Mouse (Mus musculus) forebrain, embryonic 16.5 days (tissue): Measurements from ENCODE around the gene Cela3a. TPM values are rescaled to one million over a fixed set of nuclear protein-coding genes. Genes with fewer than 3 reads are reported as not detected.

Source experiments
- ATAC-seq: fragments of 200-750 bp; cut with Nextera tagmentation; 2 replicates; pipeline ENCODE4 v1.8.0; 2017; ENCODE audit warnings: mild to moderate bottlenecking, moderate library complexity
- H3K27ac ChIP-seq: fragments of 300-500 bp; sonication (generic); 2 replicates; pipeline ENCODE4 v1.5.1; 2014; ENCODE audit warnings: low read length, control low read depth
- H3K27me3 ChIP-seq: fragments of 300-500 bp; sonication (generic); replicated peaks from 2 replicates; pipeline ENCODE4 v1.6.1; 2014; ENCODE audit warnings: low read length; ENCODE audit not compliant: control insufficient read depth, insufficient read depth
- H3K36me3 ChIP-seq: fragments of 300-500 bp; sonication (generic); 2 replicates; pipeline ENCODE4 v1.6.1; 2014; ENCODE audit not compliant: control insufficient read depth, insufficient read depth
- H3K4me1 ChIP-seq: fragments of 300-500 bp; sonication (generic); replicated peaks from 2 replicates; pipeline ENCODE4 v1.6.1; 2014; ENCODE audit warnings: low read length; ENCODE audit not compliant: control insufficient read depth, insufficient read depth
- H3K4me2 ChIP-seq: fragments of 300-500 bp; sonication (generic); 2 replicates; pipeline ENCODE4 v1.6.1; 2014; ENCODE audit warnings: mild to moderate bottlenecking, low read length, control low read depth
- H3K4me3 ChIP-seq: fragments of 300-500 bp; sonication (generic); replicated peaks from 2 replicates; pipeline ENCODE4 v1.5.1; 2014; ENCODE audit warnings: mild to moderate bottlenecking, low read length, control low read depth
- H3K9ac ChIP-seq: fragments of 300-500 bp; sonication (generic); replicated peaks from 2 replicates; pipeline ENCODE4 v1.6.1; 2014; ENCODE audit warnings: low read depth, low read length, control low read depth
- H3K9me3 ChIP-seq: fragments of 300-500 bp; sonication (generic); 2 replicates; pipeline ENCODE4 v1.6.1; 2016; ENCODE audit warnings: low read length; ENCODE audit not compliant: control insufficient read depth
- WGBS: fragments of 180-500 bp; shearing (Covaris S2); extraction: QIAGEN DNeasy Blood & Tissue Kit; methylation state at CpG from one replicate; pipeline ENCODE4 v1.1.7; 2014; 5-methylcytosine and 5-hydroxymethylcytosine counted together
- polyA plus RNA-seq: library from polyadenylated mRNA; unstranded; fragments of >200 nt; fragmentation: Nextera tagmentation; extraction: Ambion mirVana; gene quantifications from 2 replicates; pipeline ENCODE4 v1.2.1, GENCODE M21; 2015

Cela3a gene
- polyA plus RNA-seq, 1 experiment from 2014 or later: not detected

DNA sequence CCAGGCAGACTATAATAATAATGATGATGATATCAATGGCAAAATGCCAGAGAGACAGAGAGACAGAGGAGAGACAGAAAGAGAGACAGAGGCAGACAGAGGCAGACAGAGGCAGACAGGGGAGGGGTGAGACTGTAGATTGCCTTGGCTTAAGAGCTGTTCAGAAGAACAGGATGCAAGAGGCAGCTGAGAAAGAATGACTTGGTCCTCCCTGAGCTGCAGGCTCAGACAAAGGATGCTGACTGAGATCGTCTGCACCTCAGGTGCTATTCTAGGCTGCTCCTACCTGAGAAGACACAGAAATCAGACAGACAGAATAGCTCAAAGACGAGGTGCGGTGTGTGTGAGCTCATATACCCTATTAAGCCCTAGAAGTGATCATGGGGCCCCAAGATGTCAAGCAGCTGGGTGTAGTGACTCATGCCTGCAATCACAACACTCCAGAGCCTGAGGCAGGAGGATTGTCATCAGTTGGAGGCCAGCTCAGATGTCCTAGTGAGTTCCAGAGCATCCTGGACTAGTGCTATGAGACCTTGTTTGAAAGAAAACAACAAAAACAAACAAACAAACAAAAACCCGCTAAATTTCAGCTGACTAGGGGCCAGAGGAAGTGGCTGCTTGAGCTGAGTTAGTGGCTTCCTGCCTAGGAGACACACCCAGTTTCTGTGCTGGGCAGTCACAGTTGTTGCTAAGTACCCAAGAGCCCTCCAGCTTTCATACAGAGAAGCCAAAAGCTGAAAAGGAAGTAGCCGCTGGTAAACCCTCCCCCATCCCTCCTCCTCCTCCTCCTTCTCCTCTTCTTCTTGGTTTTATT is 42.1 kb downstream of the Cela3a start:
- no peaks in the 10 kb centered on the region for H3K9me3 ChIP-seq
- WGBS: 58% methylated on average over 5 of the region's 5 CpGs
- H3K9ac ChIP-seq: no peak overlapping the region
- no peak overlapping the region for H3K4me2 ChIP-seq
- no peak overlapping the region for H3K27ac ChIP-seq
- no peaks in the 10 kb centered on the region for H3K36me3 ChIP-seq
- H3K27me3 ChIP-seq: no peaks in the 10 kb centered on the region
- peaks cover 10% of the 10 kb centered on the region for H3K4me1 ChIP-seq
- no peak for ATAC-seq
- H3K4me3 ChIP-seq: no peak overlapping the region

DNA sequence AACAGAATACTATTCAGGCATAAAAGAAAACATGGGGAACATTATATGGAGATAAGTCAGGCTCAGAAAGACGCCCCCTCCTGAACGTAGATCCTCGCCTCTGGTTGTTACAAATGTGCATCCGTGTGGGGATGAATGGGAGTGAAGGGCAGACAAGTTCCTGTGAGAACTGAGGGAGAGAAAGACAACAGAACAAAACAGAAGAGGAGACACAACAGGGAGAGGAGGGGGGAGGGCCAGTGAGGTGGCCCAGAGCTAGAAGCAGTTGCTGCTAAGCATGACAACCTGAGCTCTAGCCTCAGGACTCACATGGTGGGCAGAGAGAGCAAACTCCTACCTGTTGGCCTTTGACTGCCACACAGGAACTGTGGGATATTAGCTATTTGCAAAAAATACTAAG is 43.5 kb downstream of the Cela3a start:
- no peak for ATAC-seq
- no peaks in the 10 kb centered on the region for H3K36me3 ChIP-seq
- H3K9ac ChIP-seq: no peak overlapping the region
- H3K27me3 ChIP-seq: no peaks in the 10 kb centered on the region
- no peak overlapping the region for H3K4me3 ChIP-seq
- peaks cover 10% of the 10 kb centered on the region for H3K4me1 ChIP-seq
- no peak overlapping the region for H3K27ac ChIP-seq
- WGBS: 80% methylated on average over 4 of the region's 4 CpGs
- H3K9me3 ChIP-seq: no peaks in the 10 kb centered on the region
- no peak overlapping the region for H3K4me2 ChIP-seq

DNA sequence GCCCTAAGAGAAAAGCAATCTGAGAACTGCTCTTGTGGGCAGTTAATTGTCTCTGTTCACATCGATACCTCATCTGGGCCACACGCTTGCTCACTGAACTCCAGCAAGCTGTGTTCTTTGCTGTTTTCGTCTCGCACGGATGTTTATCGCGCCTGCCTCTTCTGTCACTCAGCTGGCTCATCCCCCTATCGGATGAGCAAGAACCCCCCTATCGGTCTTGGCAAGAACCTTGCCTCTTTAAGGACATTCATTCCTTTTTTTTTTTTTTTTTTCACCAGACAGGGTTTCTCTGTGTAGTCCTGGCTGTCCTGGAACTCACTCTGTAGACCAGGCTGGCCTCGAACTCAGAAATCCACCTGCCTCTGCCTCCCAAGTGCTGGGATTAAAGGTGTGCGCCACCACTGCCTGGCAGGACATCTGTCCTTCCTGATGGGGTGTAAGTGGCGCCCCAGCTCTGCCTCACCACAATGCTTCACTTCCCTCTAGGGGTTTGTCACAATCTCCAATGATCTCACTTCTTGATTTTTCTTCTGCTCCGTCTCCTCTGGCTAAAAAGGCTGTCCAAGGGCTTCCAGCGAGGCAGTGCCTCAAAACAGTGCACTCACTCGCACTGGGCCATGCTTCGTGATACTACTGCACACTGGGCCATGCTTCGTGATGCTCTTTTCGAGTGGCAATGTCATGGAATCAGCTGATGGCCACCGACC is 44.1 kb downstream of the Cela3a start:
- 90% methylated on average over 19 of the region's 19 CpGs for WGBS
- ATAC-seq: no peak

DNA sequence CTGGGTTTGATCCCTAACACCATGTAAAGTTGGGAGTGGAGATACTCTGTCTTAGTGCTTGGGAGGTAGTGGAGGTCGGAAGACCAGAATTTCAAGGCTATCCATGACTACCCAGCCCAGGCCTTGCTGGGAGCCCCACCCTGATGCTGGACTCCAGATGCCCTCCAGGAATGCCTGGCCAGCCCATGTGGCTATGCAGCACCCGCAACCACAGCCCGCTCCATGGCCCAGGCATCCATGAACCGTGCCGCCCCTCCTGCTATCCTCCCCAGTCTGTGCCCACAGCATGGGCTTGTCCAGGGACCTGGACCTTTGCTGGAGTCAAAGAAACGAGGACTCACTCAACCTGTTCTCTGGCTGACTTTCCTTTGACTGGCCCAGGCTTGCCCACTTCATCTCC is 44.8 kb downstream of the Cela3a start:
- H3K9me3 ChIP-seq: no peaks in the 10 kb centered on the region
- no peak overlapping the region for H3K27ac ChIP-seq
- no peaks in the 10 kb centered on the region for H3K27me3 ChIP-seq
- ATAC-seq: no peak
- no peak overlapping the region for H3K4me3 ChIP-seq
- WGBS: 86% methylated on average over 6 of the region's 6 CpGs
- no peak overlapping the region for H3K4me2 ChIP-seq
- H3K36me3 ChIP-seq: no peaks in the 10 kb centered on the region
- H3K4me1 ChIP-seq: peaks cover 2% of the 10 kb centered on the region; the same call in 1 of the 2 replicates
- H3K9ac ChIP-seq: no peak overlapping the region

More for the DNA sequence above, 44.1 kb downstream of the Cela3a start:
- no peak overlapping the region for H3K27ac ChIP-seq
- no peaks in the 10 kb centered on the region for H3K36me3 ChIP-seq
- H3K9me3 ChIP-seq: no peaks in the 10 kb centered on the region
- H3K27me3 ChIP-seq: no peaks in the 10 kb centered on the region
- H3K4me2 ChIP-seq: no peak overlapping the region
- H3K4me3 ChIP-seq: no peak overlapping the region
- no peak overlapping the region for H3K9ac ChIP-seq
- peaks cover 8% of the 10 kb centered on the region for H3K4me1 ChIP-seq

DNA sequence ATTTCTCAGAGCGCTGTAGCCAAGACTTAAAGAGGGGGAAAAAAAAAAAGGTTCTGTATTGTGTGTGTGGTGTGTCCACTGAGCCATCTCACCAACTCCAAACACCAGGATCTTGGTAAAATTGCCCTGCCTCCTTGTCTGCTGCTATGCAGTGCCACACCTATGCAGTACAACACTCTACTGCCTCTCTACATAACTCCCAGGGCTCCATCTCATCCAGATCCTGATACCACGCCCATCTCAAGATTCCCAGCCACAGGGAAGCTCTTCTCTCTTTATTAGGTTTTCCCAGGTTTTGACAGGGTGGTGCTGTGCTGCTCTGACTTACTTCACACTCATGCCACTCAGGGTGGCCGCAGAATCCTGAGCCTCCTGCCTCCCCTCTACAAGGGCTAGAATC is 48.6 kb downstream of the Cela3a start:
- Histone ChIP-seq H3K9me3 (no peaks in the 10 kb centered on the region), H3K9ac (no peak overlapping the region), H3K4me1 (peaks cover 5% of the 10 kb centered on the region), H3K4me3 (no peak overlapping the region), H3K27ac (no peak overlapping the region), H3K36me3 (no peaks in the 10 kb centered on the region), H3K27me3 (no peaks in the 10 kb centered on the region), H3K4me2 (no peak overlapping the region)
- ATAC-seq: no peak
- WGBS: 73% methylated on average over 3 of the region's 3 CpGs

DNA sequence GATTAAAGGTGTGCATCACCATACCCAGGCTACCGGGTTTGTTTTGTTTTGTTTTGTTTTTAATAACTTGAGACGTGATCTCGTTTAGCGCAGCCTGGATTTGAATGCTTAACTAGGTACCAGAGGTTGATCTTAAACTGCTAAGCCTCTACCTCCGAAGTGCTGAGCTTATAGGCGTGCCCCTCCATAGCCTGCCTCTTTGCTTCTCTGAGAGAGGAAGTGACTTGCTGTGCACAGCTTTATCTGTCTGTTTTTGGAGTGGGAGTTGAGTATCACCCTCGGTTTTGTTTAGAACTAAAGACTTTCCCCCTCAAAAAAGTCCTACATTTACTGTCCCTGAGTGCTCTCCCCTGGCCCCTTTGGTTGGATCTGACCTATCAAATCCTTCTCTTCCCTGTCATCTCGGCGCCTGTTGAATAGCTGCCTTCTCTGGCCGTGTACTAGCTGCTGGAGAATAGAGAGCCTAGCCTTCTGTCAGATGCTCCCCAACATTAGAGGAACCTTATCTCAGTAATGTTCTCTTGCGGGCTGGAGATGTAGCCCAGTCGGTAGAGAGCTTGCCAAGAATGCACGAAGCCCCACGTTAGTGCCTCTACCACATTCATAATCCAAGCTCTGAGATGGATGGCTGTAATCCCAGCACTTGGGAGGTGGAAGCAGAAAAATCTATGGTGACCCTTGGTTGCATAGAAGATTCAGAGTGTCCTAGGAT is 51.1 kb downstream of the Cela3a start:
- no peaks in the 10 kb centered on the region for H3K27me3 ChIP-seq
- WGBS: 58% methylated on average over 14 of the region's 14 CpGs
- H3K4me2 ChIP-seq: no peak overlapping the region
- peaks cover 24% of the 10 kb centered on the region for H3K4me1 ChIP-seq
- no peak overlapping the region for H3K27ac ChIP-seq
- H3K9me3 ChIP-seq: no peaks in the 10 kb centered on the region
- H3K9ac ChIP-seq: no peak overlapping the region
- no peak overlapping the region for H3K4me3 ChIP-seq
- no peak for ATAC-seq
- no peaks in the 10 kb centered on the region for H3K36me3 ChIP-seq

DNA sequence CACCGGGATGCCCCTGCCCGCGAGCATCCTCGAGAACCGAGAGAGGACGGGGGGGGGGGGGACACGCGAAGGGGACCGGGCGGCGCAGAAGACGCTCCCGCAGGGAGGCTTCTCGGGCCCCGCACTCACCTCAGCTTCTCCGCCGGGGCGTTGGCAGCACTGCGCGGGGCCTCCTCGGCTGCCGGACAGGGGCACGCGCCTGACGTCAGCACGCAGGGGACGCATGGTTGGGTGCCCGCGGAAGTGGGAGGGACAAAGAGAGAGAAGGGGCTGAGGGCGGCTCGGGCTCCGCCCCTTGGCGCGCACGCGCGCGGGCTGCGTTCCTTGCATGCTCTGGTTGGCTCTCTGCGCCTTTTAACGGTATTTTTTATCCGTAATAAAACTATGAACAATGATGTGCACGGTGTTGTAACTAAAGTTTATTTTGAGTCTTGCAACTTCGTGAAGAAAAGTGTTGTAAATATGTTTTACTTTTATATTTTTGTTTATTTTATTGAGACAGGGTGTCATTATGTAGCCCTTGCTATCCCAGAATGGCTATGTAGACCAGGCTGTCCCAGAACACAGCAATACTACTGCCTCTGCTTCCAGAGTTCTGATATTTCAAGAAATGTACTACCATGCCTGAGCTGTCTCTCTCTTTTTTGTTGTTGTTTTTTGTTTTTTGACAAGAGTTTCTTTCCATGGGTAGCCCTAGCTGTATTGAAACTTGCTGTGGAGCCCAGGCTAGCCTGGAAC is 51.9 kb downstream of the Cela3a start, which contains the start of gene Cdc42:
Gene Cdc42, minus strand, starts transcription at position 204 of the 738 bp plus-strand sequence.
- Histone ChIP-seq H3K27ac (peak within 1 kb of the TSS; percentile 97), H3K27me3 (no peaks in the 10 kb centered on the region), H3K4me3 (peak within 1 kb of the TSS; percentile 86), H3K4me1 (peaks cover 32% of the 10 kb centered on the region), H3K9me3 (no peaks in the 10 kb centered on the region), H3K36me3 (no peaks in the 10 kb centered on the region), H3K4me2 (peak within 1 kb of the TSS; percentile 73), H3K9ac (peak within 1 kb of the TSS; percentile 99)
- ATAC-seq: peak; percentile 99
- under 1% methylated on average over 35 of the region's 44 CpGs for WGBS

DNA sequence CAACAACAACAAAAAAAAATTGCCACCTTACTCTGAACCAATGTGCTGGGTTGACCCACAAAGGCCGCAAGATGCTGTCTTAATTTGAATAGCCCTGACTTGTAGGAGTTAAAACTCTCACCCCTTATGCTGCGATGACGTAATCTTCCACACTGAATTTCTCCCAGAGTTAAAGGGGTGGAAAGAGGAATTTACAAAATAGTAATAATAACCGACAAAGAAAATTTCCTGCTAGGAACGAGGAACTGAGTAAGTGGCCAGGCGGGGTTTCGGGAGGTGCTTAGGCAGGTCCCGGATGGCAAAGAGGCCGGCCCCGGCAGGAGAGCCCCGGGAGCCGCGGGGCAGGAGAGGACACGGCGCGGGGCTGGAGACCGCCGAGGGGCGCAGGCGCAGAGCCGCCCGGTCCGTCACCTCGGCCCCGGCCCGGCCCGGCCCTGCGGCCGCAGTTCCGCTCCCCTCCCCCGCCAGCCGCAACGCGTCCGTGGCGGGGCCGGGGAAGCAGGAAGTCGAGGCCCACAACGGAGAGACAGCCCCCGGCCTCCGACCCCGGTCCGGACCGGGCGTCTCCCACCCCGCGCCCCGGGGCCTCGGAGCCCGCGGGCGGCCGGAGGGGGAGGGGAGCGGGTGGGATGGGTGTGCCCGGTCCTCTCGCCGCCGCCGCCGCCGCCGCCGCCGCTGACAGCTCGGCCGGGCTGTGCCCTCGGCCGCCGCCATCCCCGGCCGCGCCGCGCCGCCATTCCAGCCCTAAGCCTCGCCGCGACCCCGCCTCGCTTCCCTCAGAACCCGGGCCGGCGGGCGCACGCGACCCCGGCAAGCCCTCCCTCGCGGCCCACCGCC is 52.7 kb downstream of the Cela3a start:
- H3K9ac ChIP-seq: peak overlapping the region; percentile 99
- no peaks in the 10 kb centered on the region for H3K27me3 ChIP-seq
- H3K9me3 ChIP-seq: no peaks in the 10 kb centered on the region
- H3K4me3 ChIP-seq: peak overlapping the region; percentile 86
- H3K27ac ChIP-seq: peak overlapping the region; percentile 97
- H3K36me3 ChIP-seq: no peaks in the 10 kb centered on the region
- H3K4me1 ChIP-seq: peaks cover 33% of the 10 kb centered on the region
- peak overlapping the region; percentile 73 for H3K4me2 ChIP-seq
- ATAC-seq: peak; percentile 61
- WGBS: under 1% methylated on average over 60 of the region's 90 CpGs
